Mouse (Mus musculus) T-helper 2 cell (primary cell): ENCODE measurements around the gene Cenpb.
"Not testable (repeated sequence)": the region's sequence is repeated elsewhere in the genome, so short reads cannot be mapped to it uniquely, and the experiment has no call there.

Experiments used
- in situ Hi-C: fragments of 300-600 bp; cut with MboI, MseI; formaldehyde crosslinking; loops from one replicate; pipeline ENCODE4 v1.15.1; 2025; ENCODE audit warnings: high pct_unique_total_duplicates

The Cenpb gene

GRCm38 (mm10) chr2:131179990-131180587, at the start of gene Cenpb:
Gene Cenpb (minus strand): TSS chr2:131180067.
- in situ Hi-C loops: no loop called here

- in situ Hi-C loops: no loop called here
Measured at GRCm38 (mm10) chr2:131227243-131227642, 47.4 kb upstream of the Cenpb start.

GRCm38 (mm10) chr2:131226669-131227068, 46.8 kb upstream of the Cenpb start:
- in situ Hi-C loops: not testable (repeated sequence)

GRCm38 (mm10) chr2:131225178-131225577, 45.3 kb upstream of the Cenpb start:
- in situ Hi-C loops: no loop called here

- in situ Hi-C loops: no loop called here
Measured at GRCm38 (mm10) chr2:131223569-131223968, 43.7 kb upstream of the Cenpb start.

GRCm38 (mm10) chr2:131222562-131222961, 42.7 kb upstream of the Cenpb start:
- in situ Hi-C loops: no loop called here

- in situ Hi-C loops: no loop called here
Measured at GRCm38 (mm10) chr2:131221853-131222515, 42.1 kb upstream of the Cenpb start.

GRCm38 (mm10) chr2:131220030-131220429, 40.2 kb upstream of the Cenpb start:
- in situ Hi-C loops: no loop called here

GRCm38 (mm10) chr2:131215941-131216858, 36.3 kb upstream of the Cenpb start:
- in situ Hi-C loops: loop anchor here (10.0 kb wide), 1 partner anchor 1049 kb away; the partner anchor contains the start of gene Cds2

GRCm38 (mm10) chr2:131213773-131214172, 33.9 kb upstream of the Cenpb start:
- in situ Hi-C loops: loop anchor here (10.0 kb wide), 1 partner anchor 1051 kb away; the partner anchor contains the start of gene Cds2

- in situ Hi-C loops: loop anchor here (10.0 kb wide), 1 partner anchor 1054 kb away; the partner anchor contains the start of gene Cds2
Measured at GRCm38 (mm10) chr2:131211026-131211615, 31.3 kb upstream of the Cenpb start.

- in situ Hi-C loops: loop anchor here (10.0 kb wide), 1 partner anchor 1055 kb away; the partner anchor contains the start of gene Cds2
Measured at GRCm38 (mm10) chr2:131209969-131210792, 30.3 kb upstream of the Cenpb start.

- in situ Hi-C loops: no loop called here
Measured at GRCm38 (mm10) chr2:131209125-131209795, 29.4 kb upstream of the Cenpb start.

GRCm38 (mm10) chr2:131208356-131208755, 28.5 kb upstream of the Cenpb start:
- in situ Hi-C loops: no loop called here

- in situ Hi-C loops: no loop called here
Measured at GRCm38 (mm10) chr2:131206778-131207177, 26.9 kb upstream of the Cenpb start, which contains the start of gene Ap5s1. Gene Ap5s1 (plus strand): TSS chr2:131207078.

GRCm38 (mm10) chr2:131205521-131206182, 25.8 kb upstream of the Cenpb start:
- in situ Hi-C loops: no loop called here

GRCm38 (mm10) chr2:131204410-131204981, 24.6 kb upstream of the Cenpb start:
- in situ Hi-C loops: no loop called here

GRCm38 (mm10) chr2:131203816-131204409, 24.0 kb upstream of the Cenpb start:
- in situ Hi-C loops: no loop called here

GRCm38 (mm10) chr2:131201262-131201661, 21.4 kb upstream of the Cenpb start:
- in situ Hi-C loops: no loop called here
